Mouse (Mus musculus) spleen, adult 2 months (tissue): ENCODE measurements around the gene Nsf. TPM values are rescaled to one million over a fixed set of nuclear protein-coding genes. Genes with fewer than 3 reads are reported as not detected.
"Not testable (repeated sequence)": the region's sequence is repeated elsewhere in the genome, so short reads cannot be mapped to it uniquely, and the experiment has no call there.

ENCODE experiments used
- DNase-seq, 2 experiments: peaks; one replicate each; pipeline versions ENCODE4 v3.0.0 to v3.0.0-alpha.2; 2012 to 2021; ENCODE audit warnings: low spot score in 2 of 2, low read depth in 1 of 2
- H3K27ac ChIP-seq: fragments of 200-500 bp; 2 replicates; pipeline ENCODE4 v1.5.1; 2012; ENCODE audit warnings: low read length, inconsistent platforms; ENCODE audit not compliant: insufficient read depth
- H3K27me3 ChIP-seq: fragments of 200-500 bp; 2 replicates; pipeline ENCODE4 v1.6.1; 2012; ENCODE audit warnings: mild to moderate bottlenecking, moderate library complexity, low read length, inconsistent platforms; ENCODE audit not compliant: control insufficient read depth, insufficient read depth
- H3K36me3 ChIP-seq: fragments of 200-500 bp; 2 replicates; pipeline ENCODE4 v1.6.1; 2012; ENCODE audit warnings: mild to moderate bottlenecking, low read length, inconsistent platforms; ENCODE audit not compliant: control insufficient read depth, insufficient read depth
- H3K4me1 ChIP-seq: fragments of 200-500 bp; 2 replicates; pipeline ENCODE4 v1.6.1; 2011; ENCODE audit warnings: inconsistent platforms; ENCODE audit not compliant: control insufficient read depth, insufficient read depth, insufficient read length
- H3K4me3 ChIP-seq: fragments of 200-500 bp; 2 replicates; pipeline ENCODE4 v1.5.1; 2011; ENCODE audit warnings: mild to moderate bottlenecking, inconsistent platforms; ENCODE audit not compliant: insufficient read depth, insufficient read length; ENCODE audit errors: extremely low read depth
- CTCF ChIP-seq: fragments of 200-500 bp; IDR thresholded peaks from 2 replicates; pipeline ENCODE4 v1.5.1; 2011; ENCODE audit warnings: mild to moderate bottlenecking, inconsistent platforms; ENCODE audit not compliant: insufficient read depth, insufficient read length, insufficient replicate concordance; ENCODE audit errors: extremely low read depth
- POLR2A ChIP-seq: fragments of 200-500 bp; IDR thresholded peaks from 2 replicates; pipeline ENCODE4 v1.6.1; 2011; ENCODE audit warnings: low read depth, low read length, inconsistent platforms
- WGBS: fragments of 180-500 bp; shearing (Covaris S2); methylation state at CpG from one replicate; pipeline ENCODE4 v1.1.7; 2018; 5-methylcytosine and 5-hydroxymethylcytosine counted together
- polyA plus RNA-seq: library from polyadenylated mRNA; depleted of rRNA; stranded (reverse); fragments of >200 nt; gene quantifications from 2 replicates; pipeline ENCODE4 v1.2.3, GENCODE M21; 2012

Nsf gene
- polyA plus RNA-seq, 1 experiment: 36.8 TPM

- no peak overlapping the region for H3K27ac ChIP-seq
- H3K36me3 ChIP-seq: no peaks in the 10 kb centered on the region
- no peak overlapping the region for H3K4me3 ChIP-seq
- DNase-seq: no peak
- peaks cover 2% of the 10 kb centered on the region; the same call in 1 of the 2 replicates for H3K4me1 ChIP-seq
- WGBS: 35% methylated on average over 4 of the region's 4 CpGs
- TF ChIP-seq POLR2A: no peak
- TF ChIP-seq CTCF: no peak
- H3K27me3 ChIP-seq: no peaks in the 10 kb centered on the region
Observed at GRCm38 (mm10) chr11:103992638-103993037, 38.8 kb upstream of the Nsf start.

GRCm38 (mm10) chr11:103990049-103990557 lies 36.2 kb upstream of the Nsf start:
- H3K36me3 ChIP-seq, H3K4me1 ChIP-seq, H3K4me3 ChIP-seq, H3K27me3 ChIP-seq, H3K27ac ChIP-seq, DNase-seq: not testable (repeated sequence)
- 45% methylated on average over 12 of the region's 12 CpGs for WGBS

- DNase-seq: peak; percentile 56 to 68
- no peak overlapping the region for H3K27ac ChIP-seq
- TF ChIP-seq CTCF (peak; percentile 70; the same call in 1 of the 2 replicates), POLR2A (no peak)
- WGBS: 42% methylated on average over 8 of the region's 8 CpGs
- H3K4me3 ChIP-seq: no peak overlapping the region
- no peaks in the 10 kb centered on the region for H3K4me1 ChIP-seq
- peaks cover 7% of the 10 kb centered on the region for H3K36me3 ChIP-seq
- no peaks in the 10 kb centered on the region for H3K27me3 ChIP-seq
Observed at GRCm38 (mm10) chr11:103987423-103987822, 33.6 kb upstream of the Nsf start.

- Histone ChIP-seq H3K4me3 (no peak overlapping the region), H3K27ac (peak overlapping the region; percentile 21; the same call in 1 of the 2 replicates), H3K36me3 (peaks cover 11% of the 10 kb centered on the region), H3K27me3 (no peaks in the 10 kb centered on the region), H3K4me1 (peaks cover 3% of the 10 kb centered on the region; the same call in 1 of the 2 replicates)
- 36% methylated on average over 5 of the region's 5 CpGs for WGBS
- no peak for DNase-seq
- no peak for TF ChIP-seq CTCF
- TF ChIP-seq POLR2A: no peak
Observed at GRCm38 (mm10) chr11:103984067-103984466, 30.2 kb upstream of the Nsf start.

DNA sequence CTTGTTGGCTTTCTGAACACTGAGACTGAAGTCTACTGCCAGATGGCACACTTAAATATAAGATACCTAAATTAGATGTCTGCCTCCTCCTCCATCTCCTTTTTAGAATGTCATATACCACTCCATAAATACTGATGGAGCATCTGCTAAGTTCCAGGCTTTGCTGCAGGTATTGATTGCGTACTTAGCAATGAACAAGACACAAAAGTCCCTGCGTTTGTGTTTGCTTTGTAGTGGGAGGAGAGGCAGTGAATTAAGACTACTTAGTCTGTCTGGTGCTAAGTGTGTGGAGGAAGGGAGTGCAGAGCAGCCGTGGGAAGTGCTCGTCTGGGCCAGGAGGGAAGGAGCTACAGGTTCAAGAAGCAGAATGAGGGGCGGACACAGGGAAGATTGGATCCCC lies 28.0 kb upstream of the Nsf start:
- Histone ChIP-seq H3K27ac (no peak overlapping the region), H3K36me3 (peaks cover 11% of the 10 kb centered on the region), H3K4me1 (peaks cover 3% of the 10 kb centered on the region; the same call in 1 of the 2 replicates), H3K27me3 (no peaks in the 10 kb centered on the region), H3K4me3 (no peak overlapping the region)
- no peak for TF ChIP-seq CTCF
- no peak for TF ChIP-seq POLR2A
- DNase-seq: no peak
- 92% methylated on average over 5 of the region's 5 CpGs for WGBS

GRCm38 (mm10) chr11:103979381-103979780 lies 25.5 kb upstream of the Nsf start:
- 71% methylated on average over 4 of the region's 4 CpGs for WGBS
- Histone ChIP-seq H3K27me3 (no peaks in the 10 kb centered on the region), H3K4me3 (no peak overlapping the region), H3K4me1 (peaks cover 3% of the 10 kb centered on the region; the same call in 1 of the 2 replicates), H3K27ac (peak overlapping the region; percentile 52), H3K36me3 (peaks cover 15% of the 10 kb centered on the region)
- TF ChIP-seq CTCF (no peak), POLR2A (no peak)
- no peak for DNase-seq

DNA sequence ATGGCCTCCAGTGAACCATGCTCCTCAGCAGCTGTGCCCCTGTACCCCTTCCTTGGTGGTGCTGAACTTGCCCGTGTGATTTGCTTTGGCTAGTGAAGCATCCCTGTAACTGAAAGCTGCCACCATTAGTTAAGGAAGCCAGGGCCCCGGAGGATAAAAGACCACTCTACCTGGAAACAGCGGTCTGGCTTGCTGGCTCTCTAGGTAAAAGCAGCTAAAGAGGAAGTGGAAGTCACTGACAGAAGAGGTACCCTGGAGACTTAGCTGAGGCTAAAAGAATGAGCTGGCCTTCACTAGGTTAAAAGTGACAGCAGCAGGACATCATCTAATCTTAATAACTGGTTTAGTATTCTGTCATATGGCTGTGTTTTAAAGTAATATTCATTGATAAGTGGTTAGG lies 17.0 kb upstream of the Nsf start:
- TF ChIP-seq POLR2A: no peak
- no peak for TF ChIP-seq CTCF
- Histone ChIP-seq H3K36me3 (peaks cover 11% of the 10 kb centered on the region), H3K27ac (no peak overlapping the region), H3K27me3 (no peaks in the 10 kb centered on the region), H3K4me1 (no peaks in the 10 kb centered on the region), H3K4me3 (no peak overlapping the region)
- WGBS: 47% methylated on average over 3 of the region's 3 CpGs
- DNase-seq: no peak
